ENCODE assay signal across 16 mouse cellular contexts in the genomic region with DNA sequence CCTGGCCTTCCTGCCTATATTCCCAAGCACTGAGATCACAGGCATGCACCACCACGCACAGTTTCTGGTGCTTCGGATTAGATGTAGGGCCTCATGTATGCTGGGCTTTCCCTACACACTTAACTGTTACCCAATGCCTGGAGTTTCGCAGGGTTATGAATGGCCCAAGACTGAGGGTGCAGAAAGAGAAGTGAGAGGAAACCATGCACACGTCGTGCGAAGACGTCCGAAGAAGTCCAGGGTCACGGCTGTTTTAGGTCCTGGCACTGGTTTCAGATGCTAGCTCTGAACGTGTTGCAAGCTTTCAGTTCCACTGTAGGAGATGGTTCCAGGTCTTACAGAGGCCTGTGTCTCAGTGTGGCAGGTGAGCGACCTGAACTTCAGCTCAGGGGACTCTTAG. TPM values are rescaled to one million over a fixed set of nuclear protein-coding genes. Genes with fewer than 3 reads are reported as not detected.
A peak's percentile ranks its signal among the peaks of the same experiment; 100 is the strongest.
DNase-seq lines count a peak whose midpoint lies in the region; ATAC-seq and TF ChIP-seq lines count a peak whose summit lies in the region.
"Had no signal": no experiment of that assay in that cellular context is flagged by ENCODE, and none has a peak within 500 bp of the region (broad histone marks: within the 10 kb centered on the region; RNA-seq: fewer than 3 reads in every experiment).

No protein-coding gene starts in this region.

- H3K4me2 ChIP-seq in lung, postnatal 0 days (replicated peaks; ENCODE audit: low read depth, low read length): no peak overlapping the region
- no peak overlapping the region for H3K4me2 ChIP-seq in limb, embryonic 15.5 days
- H3K4me2 ChIP-seq in hindbrain, embryonic 14.5 days (replicated peaks): no peak overlapping the region
- H3K4me2 ChIP-seq: liver, embryonic 15.5 days had no signal

- no peaks in the 10 kb centered on the region for H3K36me3 ChIP-seq in lung, postnatal 0 days (ENCODE audit: insufficient read depth, low read length)
- H3K36me3 ChIP-seq in limb, embryonic 15.5 days: no peaks in the 10 kb centered on the region
- H3K36me3 ChIP-seq in hindbrain, embryonic 14.5 days (replicated peaks; ENCODE audit: control insufficient read depth, insufficient read depth): no peaks in the 10 kb centered on the region
- H3K36me3 ChIP-seq: liver, embryonic 15.5 days had no signal

- TF ChIP-seq EP300 in lung, postnatal 0 days (IDR thresholded peaks at IDR 0.05): no peak

- H3K4me1 ChIP-seq in lung, postnatal 0 days (ENCODE audit: insufficient read depth, low read depth, low read length): no peaks in the 10 kb centered on the region
- peaks cover 35% of the 10 kb centered on the region for H3K4me1 ChIP-seq in limb, embryonic 15.5 days
- H3K4me1 ChIP-seq in hindbrain, embryonic 14.5 days (replicated peaks; ENCODE audit: control insufficient read depth, insufficient read depth, low read length): peaks cover 7% of the 10 kb centered on the region
- H3K4me1 ChIP-seq: liver, embryonic 15.5 days had no signal

- H3K27me3 ChIP-seq in lung, postnatal 0 days (replicated peaks; ENCODE audit: insufficient read depth, low read length): no peaks in the 10 kb centered on the region
- no peaks in the 10 kb centered on the region for H3K27me3 ChIP-seq in limb, embryonic 15.5 days
- 0 out of 2 replicates have a peak, but pooled peaks cover 6% of the 10 kb centered on the region for H3K27me3 ChIP-seq in hindbrain, embryonic 14.5 days (ENCODE audit: control insufficient read depth, insufficient read depth, low read length)
- H3K27me3 ChIP-seq: liver, embryonic 15.5 days had no signal

- ATAC-seq in lung, postnatal 0 days: peak; percentile 29
- ATAC-seq in limb, embryonic 15.5 days (ENCODE audit: insufficient number of reproducible peaks, low FRiP score, low TSS enrichment, low read depth): no peak
- ATAC-seq in hindbrain, embryonic 14.5 days (ENCODE audit: low FRiP score): no peak
- no peak for ATAC-seq in CD4-positive, CD25-positive, alpha-beta regulatory T cell, adult 4 months
- ATAC-seq: midbrain, embryonic 16.5 days had no signal

- no peak overlapping the region for H3K9ac ChIP-seq in lung, postnatal 0 days (replicated peaks; ENCODE audit: low read depth)
- no peak overlapping the region for H3K9ac ChIP-seq in limb, embryonic 15.5 days
- no peak overlapping the region for H3K9ac ChIP-seq in hindbrain, embryonic 14.5 days
- H3K9ac ChIP-seq: liver, embryonic 15.5 days had no signal

- 0 out of 2 replicates have a peak overlapping the region, but pooled peaks have one; percentile 21 for H3K27ac ChIP-seq in lung, postnatal 0 days (ENCODE audit: low read length)
- peak overlapping the region; percentile 44; the same call in 1 of the 2 replicates for H3K27ac ChIP-seq in limb, embryonic 15.5 days
- H3K27ac ChIP-seq in hindbrain, embryonic 14.5 days: no peak overlapping the region
- H3K27ac ChIP-seq: heart, adult 2 months; liver, embryonic 15.5 days had no signal

- no peak for TF ChIP-seq CTCF in lung, postnatal 0 days (IDR thresholded peaks at IDR 0.05)

- DNase-seq in heart, adult 11 months: peak; percentile 92
- no peak for DNase-seq in heart, postnatal 25 days (ENCODE audit: low spot score)
- DNase-seq in lung, postnatal 0 days (ENCODE audit: low spot score): peak; percentile 65
- DNase-seq in lung, postnatal 4 days: no peak
- DNase-seq in skeletal muscle tissue, adult 2 months (ENCODE audit: low read depth, low spot score): peak; percentile 8
- no peak for DNase-seq in hindbrain, embryonic 14.5 days (ENCODE audit: low spot score)
- DNase-seq: B cell, adult 2 months; cerebellum, postnatal 14 days; kidney, postnatal 14 days; right cerebral cortex, postnatal 25 days; thymus, postnatal 14 days had no signal

- 68% methylated on average over 11 of the region's 11 CpGs for WGBS in lung, postnatal 0 days
- 73% methylated on average over 11 of the region's 11 CpGs for WGBS in limb, embryonic 15.5 days
- WGBS in hindbrain, embryonic 14.5 days: 84% methylated on average over 11 of the region's 11 CpGs

- no peak overlapping the region for H3K4me3 ChIP-seq in lung, postnatal 0 days (ENCODE audit: low read depth, low read length)
- H3K4me3 ChIP-seq in limb, embryonic 15.5 days: no peak overlapping the region
- no peak overlapping the region for H3K4me3 ChIP-seq in hindbrain, embryonic 14.5 days (replicated peaks; ENCODE audit: low read length)
- H3K4me3 ChIP-seq: heart, adult 2 months; liver, embryonic 15.5 days had no signal

- intact Hi-C loops in heart, postnatal 25 days (cut with DNase I): no loop called here

- no peaks in the 10 kb centered on the region for H3K9me3 ChIP-seq in lung, postnatal 0 days (ENCODE audit: low read length)
- no peaks in the 10 kb centered on the region for H3K9me3 ChIP-seq in limb, embryonic 15.5 days
- no peaks in the 10 kb centered on the region for H3K9me3 ChIP-seq in hindbrain, embryonic 14.5 days (ENCODE audit: control insufficient read depth, low read length)
- H3K9me3 ChIP-seq: liver, embryonic 15.5 days had no signal

RNA-seq across cellular contexts. Expression of a gene that starts 21.2 kb away (rescaled TPM):
- 10 to 100 TPM; 36.1 to 51.8 TPM for total RNA-seq in heart, postnatal 25 days (2021)
- polyA plus RNA-seq in lung, postnatal 0 days (2015; fragmentation: Nextera tagmentation; extraction: Ambion mirVana): 16.3 and 17.1 TPM in 2 replicates
- polyA plus RNA-seq in limb, embryonic 15.5 days (2015; fragmentation: Nextera tagmentation; extraction: Ambion mirVana): 22.4 and 24.1 TPM in 2 replicates
- polyA plus RNA-seq in hindbrain, embryonic 14.5 days (2014; fragmentation: Nextera tagmentation; extraction: Ambion mirVana): 26.9 and 27.5 TPM in 2 replicates
- polyA plus RNA-seq in CD4-positive, CD25-positive, alpha-beta regulatory T cell, adult 4 months (2017; shearing (Covaris generic)): 10 to 100 TPM; 61.6 to 72.5 TPM

Comparison
In these comparisons a context has a peak if more than half of its experiments do, and no peak if none do; other contexts are left out.
1. DNase-seq: peak in heart, adult 11 months (single experiment), lung, postnatal 0 days (single experiment) and skeletal muscle tissue, adult 2 months (single experiment); none in heart, postnatal 25 days (single experiment), lung, postnatal 4 days (0 of 2) and hindbrain, embryonic 14.5 days (single experiment).